Mouse (Mus musculus) macrophage (primary cell): ENCODE results near the gene Csf3. TPM values are rescaled to one million over a fixed set of nuclear protein-coding genes. Genes with fewer than 3 reads are reported as not detected.
"Not testable (repeated sequence)": the region's sequence is repeated elsewhere in the genome, so short reads cannot be mapped to it uniquely, and the experiment has no call there.

Experiments
- H3K27ac ChIP-seq: fragments of 350-480 bp; formaldehyde crosslinking; 2 replicates; pipeline ENCODE4 v1.9.0; 2021
- H3K36me3 ChIP-seq: fragments of 350-480 bp; formaldehyde crosslinking; 2 replicates; pipeline ENCODE4 v1.9.0; 2021; ENCODE audit errors: inconsistent target
- H3K4me3 ChIP-seq: fragments of 350-480 bp; formaldehyde crosslinking; 2 replicates; pipeline ENCODE4 v1.9.0; 2021; ENCODE audit errors: inconsistent target
- H3K79me2 ChIP-seq: fragments of 350-480 bp; formaldehyde crosslinking; 2 replicates; pipeline ENCODE4 v1.9.0; 2021; ENCODE audit errors: inconsistent target
- WGBS: methylation state at CpG from one replicate; pipeline ENCODE4 v1.1.7; 2026; ENCODE audit warnings: inconsistent platforms; ENCODE audit not compliant: missing documents; 5-methylcytosine and 5-hydroxymethylcytosine counted together
- polyA plus RNA-seq: library from polyadenylated mRNA; stranded (reverse); fragments of 250-400 nt; gene quantifications from 3 replicates; pipeline ENCODE4 v1.2.4, GENCODE M21; 2018; ENCODE audit warnings: inconsistent platforms
- total RNA-seq, 78 experiments: library from RNA; depleted of rRNA; stranded (reverse); fragments of 250-400 nt; gene quantifications; 1 replicate in 9 of 78; 2 replicates in 24 of 78; 3 replicates in 43 of 78; 4 replicates in 2 of 78; pipeline ENCODE4 v1.2.4; 2018; ENCODE audit warnings: inconsistent platforms in 56 of 78

Csf3 gene
- total RNA-seq (2018; cell fraction: chromatin; rRNA removed): 1 to 10 TPM in 4 of 26 experiments, under 1 TPM in 5, not detected in 17; 0.50 to 3.2 (median 0.90) TPM
- total RNA-seq (2018; cell fraction: cytosol; rRNA removed): 1 to 10 TPM in 5 of 26 experiments, under 1 TPM in 13, not detected in 8; 0.07 to 4.9 (median 0.42) TPM
- 1 to 10 TPM in 10 of 26 experiments, under 1 TPM in 5, not detected in 11; 0.33 to 3.5 (median 1.3) TPM for total RNA-seq (2018; cell fraction: nucleus; rRNA removed)
- polyA plus RNA-seq: not detected in 3 replicates

DNA sequence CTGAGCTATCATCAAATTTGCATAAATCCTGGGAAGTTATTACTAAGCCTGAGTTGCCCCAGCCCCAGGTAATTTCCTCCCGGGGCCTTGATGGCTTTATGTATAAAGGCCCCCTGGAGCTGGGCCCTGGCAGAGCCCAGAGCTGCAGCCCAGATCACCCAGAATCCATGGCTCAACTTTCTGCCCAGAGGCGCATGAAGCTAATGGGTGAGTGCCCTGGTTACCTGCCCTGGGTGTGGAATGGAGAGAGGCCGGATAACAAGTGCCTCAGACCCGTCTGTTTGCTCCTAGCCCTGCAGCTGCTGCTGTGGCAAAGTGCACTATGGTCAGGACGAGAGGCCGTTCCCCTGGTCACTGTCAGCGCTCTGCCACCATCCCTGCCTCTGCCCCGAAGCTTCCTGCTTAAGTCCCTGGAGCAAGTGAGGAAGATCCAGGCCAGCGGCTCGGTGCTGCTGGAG, at the start of gene Csf3:
Gene Csf3 (plus strand): TSS at position 51 of the 458 bp plus-strand sequence.
- Histone ChIP-seq H3K4me3 (no peak within 1 kb of the TSS), H3K27ac (no peak within 1 kb of the TSS), H3K36me3 (peaks cover 16% of the 10 kb centered on the region; the same call in 1 of the 2 replicates), H3K79me2 (no peaks in the 10 kb centered on the region)
- 93% methylated on average over 10 of the region's 10 CpGs for WGBS

DNA sequence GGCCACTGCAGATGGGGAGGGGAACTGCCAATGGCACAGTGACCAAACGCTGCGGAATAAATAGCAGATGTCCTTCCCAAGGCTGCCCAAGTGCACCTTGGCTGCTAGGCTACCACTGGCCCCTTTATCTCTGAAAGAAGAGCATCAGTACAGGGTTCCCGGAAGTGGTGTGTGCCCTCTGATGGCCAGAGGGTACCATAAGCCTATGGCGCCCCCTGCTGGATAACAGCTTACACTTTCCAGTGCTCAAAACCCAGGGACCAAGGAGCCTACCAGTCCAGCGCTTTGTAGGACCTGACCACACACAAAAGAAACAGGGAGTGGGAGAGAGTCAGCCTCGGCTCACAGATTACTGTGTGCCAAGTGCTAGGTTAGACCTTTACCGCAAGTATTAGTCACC, 46.0 kb upstream of the Csf3 start:
- H3K4me3 ChIP-seq, H3K36me3 ChIP-seq, H3K79me2 ChIP-seq, H3K27ac ChIP-seq: not testable (repeated sequence)
- WGBS: 10% methylated on average over 5 of the region's 7 CpGs

DNA sequence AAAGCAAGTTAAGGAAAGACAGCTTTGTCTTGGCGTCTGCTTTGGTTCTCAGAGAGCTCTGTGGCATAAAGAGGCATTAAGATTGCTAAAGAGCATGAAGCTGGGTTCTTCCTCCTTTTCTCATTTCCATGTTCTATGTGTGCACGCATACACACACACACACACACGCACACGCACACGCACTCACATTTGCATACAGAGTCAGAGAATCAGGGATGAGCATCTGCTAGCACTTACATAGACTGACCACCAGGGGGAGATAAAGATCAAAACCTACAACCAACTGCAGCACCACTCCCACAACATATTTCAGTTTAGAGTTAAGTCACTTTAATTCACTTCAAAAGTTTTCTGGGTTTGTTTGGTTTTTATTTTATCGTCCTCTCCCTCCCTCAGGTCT, 40.5 kb upstream of the Csf3 start:
- WGBS: 0% methylated on average over 5 of the region's 6 CpGs
- Histone ChIP-seq H3K36me3 (no peaks in the 10 kb centered on the region), H3K79me2 (no peaks in the 10 kb centered on the region), H3K27ac (no peak overlapping the region), H3K4me3 (no peak overlapping the region)

DNA sequence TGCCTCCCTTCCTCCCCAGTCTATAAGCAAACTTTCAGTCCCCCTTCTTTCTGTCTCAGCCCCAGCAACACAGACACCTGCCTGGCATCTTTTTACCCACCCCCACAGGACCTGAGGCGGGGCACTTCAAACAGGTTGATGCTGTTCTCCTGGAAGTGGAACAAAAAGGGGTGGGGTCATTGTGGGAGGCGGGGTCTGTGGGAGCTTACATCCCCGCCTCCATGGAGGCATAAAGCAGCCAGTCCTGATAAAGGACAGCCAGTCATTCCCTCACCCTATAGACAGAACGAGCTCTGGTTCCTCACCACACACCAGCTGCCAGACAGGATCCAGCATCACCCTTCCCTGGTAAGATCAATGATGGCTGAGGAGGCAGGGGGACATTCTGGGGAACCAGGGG, 37.0 kb upstream of the Csf3 start, which contains the start of gene Gsdma:
Gene Gsdma (plus strand): TSS at position 261 of the 400 bp plus-strand sequence.
- no peaks in the 10 kb centered on the region for H3K79me2 ChIP-seq
- no peak within 1 kb of the TSS for H3K27ac ChIP-seq
- H3K36me3 ChIP-seq: no peaks in the 10 kb centered on the region
- WGBS: 60% methylated on average over 4 of the region's 4 CpGs
- H3K4me3 ChIP-seq: no peak within 1 kb of the TSS

DNA sequence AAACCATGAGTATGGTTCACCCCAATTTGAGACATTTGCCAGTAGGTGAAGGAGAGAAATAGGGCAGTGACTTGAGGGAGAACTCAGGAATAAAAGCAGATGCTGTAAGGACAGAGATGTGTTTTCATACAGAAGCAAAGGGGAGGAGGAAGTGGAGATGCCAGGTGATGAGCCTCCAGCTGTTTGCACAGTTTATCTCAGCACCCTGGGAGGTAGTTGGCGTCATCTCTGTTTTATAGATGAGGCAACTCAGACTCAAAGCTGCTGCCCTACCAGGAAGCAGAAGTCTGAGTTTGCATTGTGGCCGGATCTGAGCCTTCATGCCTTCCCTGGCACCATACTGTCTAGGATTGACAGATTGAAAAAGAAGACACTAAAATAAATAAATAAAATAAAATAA, 32.1 kb upstream of the Csf3 start:
- Histone ChIP-seq H3K27ac (no peak overlapping the region), H3K4me3 (no peak overlapping the region), H3K79me2 (no peaks in the 10 kb centered on the region), H3K36me3 (no peaks in the 10 kb centered on the region)
- 24% methylated on average over 2 of the region's 2 CpGs for WGBS

DNA sequence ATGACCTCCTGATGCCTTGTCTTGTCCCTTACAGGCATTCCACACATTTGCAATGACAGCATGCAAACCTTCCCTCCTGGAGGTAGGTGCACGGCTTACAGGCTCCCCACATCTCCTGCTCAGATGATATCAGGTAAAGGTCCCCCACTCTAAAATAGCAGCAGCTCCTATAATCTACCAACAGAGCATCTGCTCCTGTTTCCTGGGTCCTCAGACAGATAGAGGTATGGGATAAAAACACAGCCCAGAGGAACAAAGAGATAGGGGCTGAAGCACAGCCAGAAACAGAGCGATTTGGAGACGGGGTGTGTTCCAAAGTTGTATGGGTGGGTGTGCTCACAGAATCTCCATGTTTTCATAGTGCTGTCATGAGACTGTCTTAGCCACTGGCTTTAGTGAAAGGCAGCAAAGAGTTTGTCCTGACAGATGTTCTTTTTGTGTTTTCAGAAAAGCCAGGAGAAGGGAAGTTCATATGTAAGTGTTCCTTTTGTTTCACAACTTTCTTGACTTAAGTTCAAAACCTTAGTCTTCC, 29.7 kb upstream of the Csf3 start:
- no peaks in the 10 kb centered on the region for H3K36me3 ChIP-seq
- 96% methylated on average over 3 of the region's 3 CpGs for WGBS
- no peak overlapping the region for H3K27ac ChIP-seq
- no peaks in the 10 kb centered on the region for H3K79me2 ChIP-seq
- no peak overlapping the region for H3K4me3 ChIP-seq

DNA sequence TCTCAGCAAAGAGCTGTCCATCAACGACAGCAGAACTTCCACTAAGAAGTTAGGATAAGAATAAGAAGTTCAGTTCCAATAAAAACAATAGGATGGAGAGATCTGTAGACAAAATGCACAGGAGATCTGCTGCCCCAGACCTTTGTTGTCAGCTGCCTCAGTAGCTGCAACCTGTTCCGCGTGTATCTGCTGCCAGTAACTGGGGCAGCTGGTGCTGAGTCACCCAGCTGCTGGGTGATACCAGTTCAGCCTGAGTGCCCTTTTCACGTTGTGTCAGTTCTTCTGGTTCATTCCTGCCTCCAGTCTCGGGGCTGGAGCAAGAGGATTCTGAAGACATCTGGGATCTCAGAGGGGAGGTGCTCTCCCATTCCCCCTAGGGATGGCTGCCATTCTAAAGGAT, 29.2 kb upstream of the Csf3 start:
- Histone ChIP-seq H3K36me3 (no peaks in the 10 kb centered on the region), H3K79me2 (no peaks in the 10 kb centered on the region), H3K27ac (no peak overlapping the region), H3K4me3 (no peak overlapping the region)
- 18% methylated on average over 5 of the region's 5 CpGs for WGBS

DNA sequence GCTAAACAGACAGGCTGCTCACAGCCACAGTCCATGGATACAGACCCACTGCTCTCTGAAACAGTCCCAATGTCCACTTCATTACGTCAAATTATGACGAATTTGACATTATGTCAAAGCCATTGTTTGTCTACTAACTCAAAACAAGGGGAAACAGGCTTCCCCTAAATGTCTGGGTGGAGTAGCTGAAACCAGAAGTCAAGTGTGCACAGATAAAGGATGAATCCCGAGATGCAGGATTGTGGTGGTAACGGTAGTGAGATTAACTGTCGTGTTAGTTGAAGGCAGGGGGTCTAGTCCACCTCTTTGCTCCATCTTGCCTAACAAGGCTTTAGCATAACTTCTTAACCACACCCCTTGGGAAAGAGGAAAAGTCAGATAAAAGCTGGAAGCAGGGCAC, 28.6 kb upstream of the Csf3 start:
- H3K27ac ChIP-seq: no peak overlapping the region
- WGBS: 57% methylated on average over 5 of the region's 5 CpGs

DNA sequence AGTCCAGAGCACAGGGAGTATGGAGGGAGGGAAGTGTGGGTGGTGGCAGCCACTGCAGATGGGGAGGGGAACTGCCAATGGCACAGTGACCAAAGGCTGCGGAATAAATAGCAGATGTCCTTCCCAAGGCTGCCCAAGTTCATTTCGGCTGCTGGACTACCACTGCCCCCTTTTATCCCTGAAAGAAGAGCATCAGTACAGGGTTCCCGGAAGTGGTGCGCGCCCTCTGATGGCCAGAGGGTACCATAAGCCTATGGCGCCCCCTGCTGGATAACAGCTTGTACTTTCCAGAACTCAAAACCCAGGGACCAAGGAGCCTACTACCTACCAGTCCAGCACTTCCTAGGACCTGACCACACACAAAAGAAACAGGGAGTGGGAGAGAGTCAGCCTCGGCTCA, 27.9 kb upstream of the Csf3 start:
- H3K79me2 ChIP-seq, H3K4me3 ChIP-seq, H3K36me3 ChIP-seq, H3K27ac ChIP-seq: not testable (repeated sequence)
- 3% methylated on average over 3 of the region's 7 CpGs for WGBS

More for the DNA sequence above, 28.6 kb upstream of the Csf3 start:
- Histone ChIP-seq H3K79me2 (no peaks in the 10 kb centered on the region), H3K36me3 (no peaks in the 10 kb centered on the region), H3K4me3 (no peak overlapping the region)

DNA sequence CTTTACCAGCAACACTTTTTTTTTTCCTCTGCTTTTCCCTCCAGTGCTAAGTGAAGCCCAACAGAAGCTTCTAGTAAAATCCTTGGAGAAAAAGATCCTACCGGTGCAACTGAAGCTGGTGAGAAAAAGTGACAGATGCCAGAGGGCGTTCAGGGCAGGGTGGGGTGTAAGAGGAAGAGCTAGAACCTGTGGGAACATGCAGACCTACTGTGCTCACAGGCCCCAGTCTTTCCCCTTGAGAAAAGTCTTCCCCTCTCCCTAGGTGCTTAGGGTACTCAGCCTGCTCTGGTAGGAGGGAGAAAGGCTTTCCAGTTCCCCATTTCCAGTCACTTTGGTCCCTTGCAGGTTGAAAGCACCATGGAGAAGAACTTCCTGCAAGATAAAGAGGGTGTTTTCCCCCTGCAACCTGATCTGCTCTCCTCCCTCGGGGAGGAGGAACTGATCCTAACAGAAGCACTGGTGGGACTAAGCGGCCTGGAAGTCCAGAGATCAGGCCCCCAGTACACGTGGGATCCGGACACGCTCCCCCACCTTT, 25.2 kb upstream of the Csf3 start:
- no peaks in the 10 kb centered on the region for H3K36me3 ChIP-seq
- no peak overlapping the region for H3K4me3 ChIP-seq
- WGBS: 46% methylated on average over 7 of the region's 7 CpGs
- no peaks in the 10 kb centered on the region for H3K79me2 ChIP-seq
- no peak overlapping the region for H3K27ac ChIP-seq

DNA sequence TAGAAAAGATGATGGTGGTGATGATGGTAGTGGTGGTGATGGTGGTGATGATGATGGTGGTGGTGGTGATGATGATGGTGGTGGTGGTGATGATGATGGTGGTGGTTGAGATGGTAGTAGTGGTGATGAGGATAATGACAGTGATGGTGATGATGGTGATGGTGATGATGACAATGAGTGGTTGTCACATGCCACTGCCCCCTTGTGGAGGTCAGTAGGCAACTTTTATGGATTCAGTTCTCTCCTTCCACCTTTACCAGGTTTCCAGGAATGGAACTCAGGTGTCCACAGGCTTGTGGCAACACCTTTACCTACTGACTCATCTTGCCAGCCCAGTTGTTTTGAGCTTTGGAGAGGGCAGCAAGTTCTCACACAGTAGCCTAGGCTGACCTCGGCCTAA, 21.0 kb upstream of the Csf3 start:
- Histone ChIP-seq H3K4me3 (no peak overlapping the region), H3K27ac (no peak overlapping the region), H3K79me2 (peaks cover 25% of the 10 kb centered on the region), H3K36me3 (no peaks in the 10 kb centered on the region)
- 100% methylated on average over 1 of the region's 1 CpGs for WGBS

DNA sequence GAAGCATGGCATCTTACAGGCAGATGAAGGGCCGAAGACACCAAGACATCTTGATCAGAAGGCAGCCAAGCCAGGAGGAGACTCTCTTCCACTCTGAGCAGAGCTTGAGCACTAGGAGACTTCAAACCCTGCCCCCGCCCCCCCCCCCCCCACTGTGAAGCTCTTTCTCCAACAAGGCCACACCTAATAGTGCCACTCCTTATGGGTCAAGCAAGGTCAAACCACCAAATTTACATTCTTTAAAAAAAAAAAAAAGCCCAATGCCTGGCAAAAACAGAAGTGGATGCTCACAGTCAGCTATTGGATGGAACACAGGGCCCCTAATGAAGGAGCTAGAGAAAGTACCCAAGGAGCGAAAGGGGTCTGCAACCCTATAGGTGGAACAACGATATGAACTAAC, 20.5 kb upstream of the Csf3 start:
- not testable (repeated sequence) for H3K36me3 ChIP-seq, H3K4me3 ChIP-seq, H3K27ac ChIP-seq
- 91% methylated on average over 3 of the region's 4 CpGs for WGBS
- H3K79me2 ChIP-seq: peaks cover 30% of the 10 kb centered on the region

DNA sequence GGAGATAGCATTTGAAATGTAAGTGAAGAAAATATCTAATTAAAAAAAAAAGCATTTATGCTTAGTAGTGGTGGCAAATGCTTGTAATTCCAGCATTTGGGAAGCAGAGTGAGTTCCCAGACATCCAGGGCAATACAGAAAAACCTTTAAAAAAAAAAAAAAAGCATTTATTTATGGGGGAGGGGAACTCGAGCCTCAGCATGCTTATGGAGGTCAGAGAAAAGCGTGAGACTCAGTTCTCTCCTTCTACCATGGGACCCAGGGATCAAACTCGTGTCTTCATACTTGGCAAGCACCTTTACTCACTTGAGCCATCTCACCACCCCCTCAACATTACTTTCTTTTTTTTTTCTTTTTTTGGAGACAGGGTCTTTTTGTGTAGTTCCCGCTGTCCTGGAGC, 19.9 kb upstream of the Csf3 start:
- peaks cover 31% of the 10 kb centered on the region for H3K79me2 ChIP-seq
- no peak overlapping the region for H3K4me3 ChIP-seq
- H3K36me3 ChIP-seq: peaks cover 9% of the 10 kb centered on the region
- no peak overlapping the region for H3K27ac ChIP-seq
- 79% methylated on average over 4 of the region's 4 CpGs for WGBS

DNA sequence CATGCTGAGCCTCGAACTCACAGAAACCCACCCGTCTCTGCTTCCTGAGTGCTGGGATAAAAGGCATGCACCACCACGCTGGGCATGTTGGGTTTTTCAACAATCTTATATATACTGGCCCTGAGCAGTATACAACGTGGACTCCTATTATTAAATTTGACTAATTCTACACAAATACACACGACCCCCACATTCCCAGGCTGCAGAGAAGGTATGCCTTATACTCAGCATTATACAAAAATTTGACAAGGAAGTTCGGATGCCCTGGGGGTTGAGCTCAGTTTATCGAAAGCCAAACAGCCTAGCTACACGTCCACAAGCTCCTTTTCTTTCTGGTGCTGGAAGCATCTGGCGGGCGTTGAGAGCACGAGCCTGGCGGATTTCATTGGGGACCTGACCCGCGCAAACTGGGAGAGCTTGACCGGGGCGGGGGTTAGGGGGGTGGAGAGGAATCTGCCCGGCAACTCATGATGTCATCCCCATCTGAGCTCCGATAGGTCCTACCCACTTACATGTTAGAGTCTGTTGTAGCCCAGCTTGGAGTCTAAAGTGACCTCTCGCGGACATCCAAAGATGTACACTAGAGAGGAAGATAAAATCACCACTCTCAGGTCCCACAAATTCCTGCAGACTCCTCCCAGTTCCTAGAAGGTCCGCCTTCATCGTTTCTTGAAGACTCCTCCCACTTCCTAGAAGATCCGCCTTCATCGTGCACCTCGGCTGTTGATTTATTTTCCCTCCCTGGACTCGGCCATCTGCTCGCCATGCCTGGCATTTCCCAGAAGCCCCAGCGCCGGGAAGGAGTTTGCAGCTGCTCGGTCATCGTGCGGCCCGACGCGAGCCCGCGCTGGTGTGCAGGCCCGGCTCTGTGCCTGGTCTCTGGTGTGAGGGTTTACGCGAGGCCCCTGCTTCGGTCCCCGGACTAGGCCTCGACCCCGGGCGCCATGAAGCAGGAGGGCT, 19.0 kb upstream of the Csf3 start, which contains the start of gene Psmd3:
Gene Psmd3 (plus strand): TSS at position 769 of the 960 bp plus-strand sequence.
- Histone ChIP-seq H3K36me3 (peaks cover 18% of the 10 kb centered on the region), H3K79me2 (peaks cover 31% of the 10 kb centered on the region), H3K27ac (peak within 1 kb of the TSS; percentile 44), H3K4me3 (peak within 1 kb of the TSS; percentile 97)
- 4% methylated on average over 44 of the region's 45 CpGs for WGBS
